Mouse (Mus musculus): ENCODE data around the gene Olfr417. TPM values are rescaled to one million over a fixed set of nuclear protein-coding genes. Genes with fewer than 3 reads are reported as not detected.

Olfr417 gene
- polyA plus RNA-seq, 1 experiment from 2014 or later = not detected

Other genes starting within 250 kb of the Olfr417 start
- not detected in 2 replicates for gene Olfr231, start 244.0 kb upstream of the Olfr417 start, polyA plus RNA-seq (2015; fragmentation: Nextera tagmentation; extraction: Ambion mirVana)
- not detected in 2 replicates for gene Olfr424, start 233.6 kb upstream of the Olfr417 start, polyA plus RNA-seq (2015; fragmentation: Nextera tagmentation; extraction: Ambion mirVana)
- gene Olfr420, start 209.5 kb upstream of the Olfr417 start, polyA plus RNA-seq (2015; fragmentation: Nextera tagmentation; extraction: Ambion mirVana) = not detected in 2 replicates
- gene Spta1, start 192.3 kb upstream of the Olfr417 start, polyA plus RNA-seq (2015; fragmentation: Nextera tagmentation; extraction: Ambion mirVana) = 0.06 and 0.16 TPM in 2 replicates
- gene Olfr419, start 113.1 kb upstream of the Olfr417 start, polyA plus RNA-seq (2015; fragmentation: Nextera tagmentation; extraction: Ambion mirVana) = not detected in 2 replicates
- gene Mptx1, start 34.6 kb upstream of the Olfr417 start, polyA plus RNA-seq (2015; fragmentation: Nextera tagmentation; extraction: Ambion mirVana) = not detected in 2 replicates
- not detected in 2 replicates for gene Olfr248, start 25.9 kb downstream of the Olfr417 start, polyA plus RNA-seq (2015; fragmentation: Nextera tagmentation; extraction: Ambion mirVana)
- gene Olfr414, start 58.9 kb downstream of the Olfr417 start, polyA plus RNA-seq (2015; fragmentation: Nextera tagmentation; extraction: Ambion mirVana) = not detected in 2 replicates
- gene Olfr220, start 77.0 kb downstream of the Olfr417 start, polyA plus RNA-seq (2015; fragmentation: Nextera tagmentation; extraction: Ambion mirVana) = not detected in 2 replicates
- 7.6 and 8.8 TPM in 2 replicates for gene Fmn2, start 136.7 kb downstream of the Olfr417 start, polyA plus RNA-seq (2015; fragmentation: Nextera tagmentation; extraction: Ambion mirVana)

Measured in midbrain, embryonic 16.5 days (tissue).